Mouse (Mus musculus): ENCODE data around the gene Ska2. TPM values are rescaled to one million over a fixed set of nuclear protein-coding genes. Genes with fewer than 3 reads are reported as not detected.

The Ska2 gene
- total RNA-seq, 1 experiment from 2014 or later: 41.8 TPM

DNA sequence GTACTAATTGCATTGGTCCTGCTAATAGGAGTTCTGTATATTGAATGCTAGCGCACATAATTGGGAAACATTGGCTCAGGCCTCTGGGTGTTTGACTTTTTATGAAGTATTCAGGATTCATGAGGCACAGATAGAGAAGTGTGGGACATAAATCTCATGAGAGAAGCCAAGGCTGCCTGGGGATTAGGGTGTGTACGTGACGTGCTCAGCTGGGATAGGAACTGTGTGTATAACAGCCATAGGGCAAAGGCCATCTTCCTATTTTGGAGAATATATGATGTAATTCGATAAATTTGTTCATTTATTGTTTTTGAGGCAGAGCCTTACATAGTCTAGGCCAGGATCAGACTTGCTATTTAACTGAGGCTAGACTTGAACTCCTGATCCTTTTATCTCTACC lies 53.7 kb downstream of the Ska2 start:
- no peak for ATAC-seq (replicated peaks; ENCODE audit: low read depth, poor library complexity, severe bottlenecking)

DNA sequence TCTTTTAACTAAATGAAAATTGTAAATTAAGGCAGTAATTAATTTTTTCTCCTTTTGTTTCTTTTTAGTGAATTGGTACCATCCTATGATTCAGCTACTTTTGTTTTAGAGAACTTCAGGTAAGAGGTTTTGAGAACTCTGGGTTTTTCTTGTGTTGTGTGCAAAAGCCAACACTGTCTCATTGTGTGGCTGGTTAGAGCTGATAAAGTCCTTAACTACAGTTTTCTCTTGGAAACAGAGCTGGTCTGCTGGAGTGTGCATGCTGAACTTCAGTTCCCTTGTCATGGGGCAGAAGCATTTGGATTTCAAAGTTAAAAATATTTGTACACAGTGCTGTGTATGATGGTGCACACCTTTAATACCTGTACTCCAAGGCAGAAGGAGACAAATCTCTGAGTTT lies 54.7 kb downstream of the Ska2 start:
- no peak for ATAC-seq (replicated peaks; ENCODE audit: low read depth, poor library complexity, severe bottlenecking)

DNA sequence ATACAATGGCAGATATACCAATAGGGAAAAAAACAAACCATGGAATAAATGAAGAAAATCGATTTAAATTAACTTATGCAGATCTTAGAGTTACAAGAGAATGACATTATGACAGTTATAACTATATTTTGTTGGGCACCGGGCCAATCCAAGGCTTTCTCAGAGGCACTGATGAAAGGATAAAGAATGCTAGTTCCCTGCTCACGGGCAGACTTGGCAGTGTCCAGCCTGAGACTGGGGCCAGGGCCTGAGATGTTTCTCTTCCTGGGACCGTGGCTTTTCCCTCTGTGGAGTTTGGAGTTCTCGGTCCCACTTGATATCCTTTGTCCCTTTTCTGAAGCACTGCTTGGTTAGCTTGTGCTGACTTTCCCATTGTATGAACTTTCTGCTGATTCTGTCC lies 64.6 kb downstream of the Ska2 start:
- no peak for ATAC-seq (replicated peaks; ENCODE audit: low read depth, poor library complexity, severe bottlenecking)

Other genes starting within 250 kb of the Ska2 start
- gene Ypel2, start 115.5 kb upstream of the Ska2 start, total RNA-seq (2017): 2.4 and 5.3 TPM in 2 replicates
- 2.7 and 4.5 TPM in 2 replicates for gene Gdpd1, start 35.2 kb upstream of the Ska2 start, total RNA-seq (2017)
- gene Smg8, start 22.5 kb upstream of the Ska2 start, total RNA-seq (2017): 18.2 and 22.2 TPM in 2 replicates
- 16.3 and 17.2 TPM in 2 replicates for gene Prr11, start 526 bp upstream of the Ska2 start, total RNA-seq (2017)
- gene Trim37, start 17.8 kb downstream of the Ska2 start, total RNA-seq (2017): 72.3 and 75.1 TPM in 2 replicates
- 4.8 and 7.0 TPM in 2 replicates for gene Ppm1e, start 249.8 kb downstream of the Ska2 start, total RNA-seq (2017)

Measured in common myeloid progenitor, adult 5-6 weeks (primary cell).